Comparison of ENCODE assay signal across 8 mouse cellular contexts in genomic region chr14:31215157-31216002, GRCm38 (mm10). TPM values are rescaled to one million over a fixed set of nuclear protein-coding genes. Genes with fewer than 3 reads are reported as not detected.
DNase-seq lines count a peak whose midpoint lies in the region; ATAC-seq and TF ChIP-seq lines count a peak whose summit lies in the region.

No protein-coding gene starts in this region.

- H3K4me2 ChIP-seq in forebrain, embryonic 15.5 days (replicated peaks), result no peak overlapping the region
- H3K4me2 ChIP-seq in hindbrain, embryonic 15.5 days, result peak overlapping the region; percentile 15; the same call in 1 of the 2 replicates

- no peaks in the 10 kb centered on the region for H3K36me3 ChIP-seq in forebrain, embryonic 15.5 days
- H3K36me3 ChIP-seq in hindbrain, embryonic 15.5 days, result no peaks in the 10 kb centered on the region
- no peaks in the 10 kb centered on the region for H3K36me3 ChIP-seq in midbrain, embryonic 10.5 days
- H3K36me3 ChIP-seq in spleen, adult 2 months (ENCODE audit: control insufficient read depth, insufficient read depth, low read length), result no peaks in the 10 kb centered on the region

- intact Hi-C loops in heart, postnatal 25 days (cut with DNase I), result loop anchor here (1.0 kb wide), 1 partner anchor 19 kb away; no protein-coding TSS in a partner anchor
- intact Hi-C loops in left cerebral cortex, postnatal 4 days (cut with DNase I), result no loop called here

- peaks cover 13% of the 10 kb centered on the region; the same call in 1 of the 2 replicates for H3K4me1 ChIP-seq in forebrain, embryonic 15.5 days
- peaks cover 13% of the 10 kb centered on the region for H3K4me1 ChIP-seq in hindbrain, embryonic 15.5 days (replicated peaks)
- H3K4me1 ChIP-seq in midbrain, embryonic 10.5 days, result peaks cover 32% of the 10 kb centered on the region
- H3K4me1 ChIP-seq in spleen, adult 2 months (ENCODE audit: control insufficient read depth, insufficient read depth, insufficient read length), result no peaks in the 10 kb centered on the region; the same call in 1 of the 2 replicates

- ATAC-seq in forebrain, embryonic 15.5 days (replicated peaks), result peak; percentile 57
- ATAC-seq in hindbrain, embryonic 15.5 days (ENCODE audit: low FRiP score, low read depth), result peak; percentile 77

- H3K4me3 ChIP-seq in forebrain, embryonic 15.5 days, result no peak overlapping the region
- H3K4me3 ChIP-seq in hindbrain, embryonic 15.5 days, result no peak overlapping the region
- no peak overlapping the region for H3K4me3 ChIP-seq in midbrain, embryonic 10.5 days
- no peak overlapping the region for H3K4me3 ChIP-seq in spleen, adult 2 months (ENCODE audit: extremely low read depth, insufficient read depth, insufficient read length)

- no peaks in the 10 kb centered on the region for H3K9me3 ChIP-seq in forebrain, embryonic 15.5 days
- no peaks in the 10 kb centered on the region for H3K9me3 ChIP-seq in hindbrain, embryonic 15.5 days
- no peaks in the 10 kb centered on the region for H3K9me3 ChIP-seq in midbrain, embryonic 10.5 days (replicated peaks)

- no peak overlapping the region for H3K27ac ChIP-seq in forebrain, embryonic 15.5 days (replicated peaks)
- H3K27ac ChIP-seq in hindbrain, embryonic 15.5 days (replicated peaks), result no peak overlapping the region
- peak overlapping the region; percentile 52 for H3K27ac ChIP-seq in midbrain, embryonic 10.5 days (replicated peaks)
- H3K27ac ChIP-seq in spleen, adult 2 months (ENCODE audit: insufficient read depth, low read length), result no peak overlapping the region; the same call in 1 of the 2 replicates

- DNase-seq in heart, adult 11 months, result peak; percentile 96
- no peak for DNase-seq in heart, postnatal 25 days (ENCODE audit: low spot score)
- DNase-seq in cerebellum, adult 18-20 months, result peak; percentile 85
- DNase-seq in left cerebral cortex, postnatal 4 days, result peak; percentile 78
- DNase-seq in midbrain, embryonic 10.5 days (ENCODE audit: low spot score), result peak; percentile 59
- DNase-seq in spleen, adult 2 months (ENCODE audit: low read depth in 1 of 2, low spot score in 2 of 2), result peak; percentile 48 to 75

- WGBS in forebrain, embryonic 15.5 days, result 33% methylated on average over 15 of the region's 15 CpGs
- 34% methylated on average over 15 of the region's 15 CpGs for WGBS in hindbrain, embryonic 15.5 days
- WGBS in midbrain, embryonic 10.5 days, result 36% methylated on average over 15 of the region's 15 CpGs
- WGBS in spleen, adult 2 months, result 29% methylated on average over 15 of the region's 15 CpGs

- H3K9ac ChIP-seq in forebrain, embryonic 15.5 days (replicated peaks), result no peak overlapping the region; the same call in 1 of the 2 replicates
- no peak overlapping the region; the same call in 1 of the 2 replicates for H3K9ac ChIP-seq in hindbrain, embryonic 15.5 days

- no peak for TF ChIP-seq POLR2A in spleen, adult 2 months (IDR thresholded peaks at IDR 0.05; ENCODE audit: low read depth, low read length)

- no peaks in the 10 kb centered on the region for H3K27me3 ChIP-seq in forebrain, embryonic 15.5 days
- no peaks in the 10 kb centered on the region for H3K27me3 ChIP-seq in hindbrain, embryonic 15.5 days
- H3K27me3 ChIP-seq in midbrain, embryonic 10.5 days (ENCODE audit: low read depth, poor library complexity, severe bottlenecking), result peaks cover 10% of the 10 kb centered on the region; the same call in 1 of the 2 replicates
- no peaks in the 10 kb centered on the region for H3K27me3 ChIP-seq in spleen, adult 2 months (ENCODE audit: control insufficient read depth, insufficient read depth, low read length)

- TF ChIP-seq CTCF in spleen, adult 2 months (IDR thresholded peaks at IDR 0.05; ENCODE audit: extremely low read depth, insufficient read depth, insufficient read length, insufficient replicate concordance), result peak; percentile 88; the same call in 1 of the 2 replicates

RNA-seq across cellular contexts. Expression of gene Nisch, which starts 1.4 kb away (rescaled TPM):
- 100 to 1,000 TPM; 145 to 148 TPM for total RNA-seq in heart, postnatal 25 days (2021)
- 339 and 356 TPM in 2 replicates for polyA plus RNA-seq in forebrain, embryonic 15.5 days (2015; fragmentation: Nextera tagmentation; extraction: Ambion mirVana)
- polyA plus RNA-seq in hindbrain, embryonic 15.5 days (2015; fragmentation: Nextera tagmentation; extraction: Ambion mirVana), result 365 and 382 TPM in 2 replicates
- 100 to 1,000 TPM; 446 to 469 TPM for total RNA-seq in left cerebral cortex, postnatal 4 days (2021)
- 391 and 448 TPM in 2 replicates for polyA plus RNA-seq in midbrain, embryonic 10.5 days (2016; fragmentation: Nextera tagmentation; extraction: Ambion mirVana)
- polyA plus RNA-seq in spleen, adult 2 months (2012; rRNA removed), result 257 and 263 TPM in 2 replicates

RNA-seq across cellular contexts. Expression of gene Sema3g, which starts 2.3 kb away (rescaled TPM):
- total RNA-seq in heart, postnatal 25 days (2021), result 10 to 100 TPM; 12.4 to 16.1 TPM
- polyA plus RNA-seq in forebrain, embryonic 15.5 days (2015; fragmentation: Nextera tagmentation; extraction: Ambion mirVana), result 0.53 and 0.61 TPM in 2 replicates
- 0.60 and 0.80 TPM in 2 replicates for polyA plus RNA-seq in hindbrain, embryonic 15.5 days (2015; fragmentation: Nextera tagmentation; extraction: Ambion mirVana)
- 1 to 10 TPM; 2.5 to 2.6 TPM for total RNA-seq in left cerebral cortex, postnatal 4 days (2021)
- 0.51 and 1.0 TPM in 2 replicates for polyA plus RNA-seq in midbrain, embryonic 10.5 days (2016; fragmentation: Nextera tagmentation; extraction: Ambion mirVana)
- 4.0 and 4.3 TPM in 2 replicates for polyA plus RNA-seq in spleen, adult 2 months (2012; rRNA removed)

RNA-seq across cellular contexts. Expression of gene Tnnc1, which starts 7.3 kb away (rescaled TPM):
- total RNA-seq in heart, postnatal 25 days (2021), result 1,000 to 10,000 TPM; 5,169 to 5,647 TPM
- 1.7 and 2.2 TPM in 2 replicates for polyA plus RNA-seq in forebrain, embryonic 15.5 days (2015; fragmentation: Nextera tagmentation; extraction: Ambion mirVana)
- 3.5 and 4.0 TPM in 2 replicates for polyA plus RNA-seq in hindbrain, embryonic 15.5 days (2015; fragmentation: Nextera tagmentation; extraction: Ambion mirVana)
- total RNA-seq in left cerebral cortex, postnatal 4 days (2021), result 1 to 10 TPM; 1.4 to 1.7 TPM
- 0.80 and 1.1 TPM in 2 replicates for polyA plus RNA-seq in midbrain, embryonic 10.5 days (2016; fragmentation: Nextera tagmentation; extraction: Ambion mirVana)
- polyA plus RNA-seq in spleen, adult 2 months (2012; rRNA removed), result 0.18 and 0.62 TPM in 2 replicates

RNA-seq across cellular contexts. Expression of gene Phf7, which starts 35.7 kb away (rescaled TPM):
- total RNA-seq in heart, postnatal 25 days (2021), result 1 to 10 TPM; 3.4 to 4.1 TPM
- 11.9 and 13.1 TPM in 2 replicates for polyA plus RNA-seq in forebrain, embryonic 15.5 days (2015; fragmentation: Nextera tagmentation; extraction: Ambion mirVana)
- polyA plus RNA-seq in hindbrain, embryonic 15.5 days (2015; fragmentation: Nextera tagmentation; extraction: Ambion mirVana), result 8.9 and 9.4 TPM in 2 replicates
- total RNA-seq in left cerebral cortex, postnatal 4 days (2021), result 1 to 10 TPM; 5.3 to 5.8 TPM
- 13.4 and 13.5 TPM in 2 replicates for polyA plus RNA-seq in midbrain, embryonic 10.5 days (2016; fragmentation: Nextera tagmentation; extraction: Ambion mirVana)
- 4.9 and 6.3 TPM in 2 replicates for polyA plus RNA-seq in spleen, adult 2 months (2012; rRNA removed)

RNA-seq across cellular contexts. Expression of gene Bap1, which starts 35.9 kb away (rescaled TPM):
- 10 to 100 TPM; 39.5 to 45.5 TPM for total RNA-seq in heart, postnatal 25 days (2021)
- 132 and 136 TPM in 2 replicates for polyA plus RNA-seq in forebrain, embryonic 15.5 days (2015; fragmentation: Nextera tagmentation; extraction: Ambion mirVana)
- 101 and 113 TPM in 2 replicates for polyA plus RNA-seq in hindbrain, embryonic 15.5 days (2015; fragmentation: Nextera tagmentation; extraction: Ambion mirVana)
- total RNA-seq in left cerebral cortex, postnatal 4 days (2021), result 100 to 1,000 TPM; 112 to 123 TPM
- polyA plus RNA-seq in midbrain, embryonic 10.5 days (2016; fragmentation: Nextera tagmentation; extraction: Ambion mirVana), result 136 and 151 TPM in 2 replicates
- 31.8 and 40.6 TPM in 2 replicates for polyA plus RNA-seq in spleen, adult 2 months (2012; rRNA removed)
